Mouse (Mus musculus) lung, postnatal 36 days (tissue): ENCODE data around the gene Ankfn1.

Source experiments
- DNase-seq: peaks from one replicate; pipeline ENCODE4 v3.0.0; 2022; ENCODE audit warnings: mixed read lengths

Gene Ankfn1

GRCm38 (mm10) chr11:89574269-89574838 is 203.1 kb downstream of the Ankfn1 start:
- no peak for DNase-seq

GRCm38 (mm10) chr11:89569391-89570145 is 207.9 kb downstream of the Ankfn1 start:
- no peak for DNase-seq

GRCm38 (mm10) chr11:89568246-89568645 is 209.2 kb downstream of the Ankfn1 start:
- no peak for DNase-seq

- no peak for DNase-seq
Measured at GRCm38 (mm10) chr11:89551441-89551840, 226.0 kb downstream of the Ankfn1 start.

- DNase-seq, result no peak
Measured at GRCm38 (mm10) chr11:89550921-89551320, 226.5 kb downstream of the Ankfn1 start.

- DNase-seq, result no peak
Measured at GRCm38 (mm10) chr11:89548786-89549185, 228.7 kb downstream of the Ankfn1 start.

GRCm38 (mm10) chr11:89546164-89546563 is 231.3 kb downstream of the Ankfn1 start:
- peak; percentile 56 for DNase-seq

GRCm38 (mm10) chr11:89544856-89545817 is 232.3 kb downstream of the Ankfn1 start:
- DNase-seq, result no peak

- DNase-seq, result no peak
Measured at GRCm38 (mm10) chr11:89538376-89538775, 239.1 kb downstream of the Ankfn1 start.

- DNase-seq, result no peak
Measured at GRCm38 (mm10) chr11:89527800-89528430, 249.5 kb downstream of the Ankfn1 start.

GRCm38 (mm10) chr11:89515501-89515901 is 262.0 kb downstream of the Ankfn1 start:
- no peak for DNase-seq

- DNase-seq, result no peak
Measured at GRCm38 (mm10) chr11:89508675-89509324, 268.7 kb downstream of the Ankfn1 start.

GRCm38 (mm10) chr11:89506595-89507245 is 270.7 kb downstream of the Ankfn1 start:
- no peak for DNase-seq

GRCm38 (mm10) chr11:89505046-89505445 is 272.4 kb downstream of the Ankfn1 start:
- DNase-seq, result no peak

- no peak for DNase-seq
Measured at GRCm38 (mm10) chr11:89501796-89502195, 275.7 kb downstream of the Ankfn1 start.

GRCm38 (mm10) chr11:89500961-89501360 is 276.5 kb downstream of the Ankfn1 start:
- no peak for DNase-seq

GRCm38 (mm10) chr11:89481084-89481483 is 296.4 kb downstream of the Ankfn1 start:
- no peak for DNase-seq

- DNase-seq, result no peak
Measured at GRCm38 (mm10) chr11:89476927-89477326, 300.5 kb downstream of the Ankfn1 start.

GRCm38 (mm10) chr11:89476047-89476446 is 301.4 kb downstream of the Ankfn1 start:
- DNase-seq, result no peak

GRCm38 (mm10) chr11:89472871-89473270 is 304.6 kb downstream of the Ankfn1 start:
- no peak for DNase-seq

GRCm38 (mm10) chr11:89465381-89465780 is 312.1 kb downstream of the Ankfn1 start:
- no peak for DNase-seq

GRCm38 (mm10) chr11:89462216-89462615 is 315.2 kb downstream of the Ankfn1 start:
- peak; percentile 11 for DNase-seq
